Mouse (Mus musculus): ENCODE measurements around the gene Sp3.
"Not testable (repeated sequence)": the region's sequence is repeated elsewhere in the genome, so short reads cannot be mapped to it uniquely, and the experiment has no call there.

Gene Sp3

DNA sequence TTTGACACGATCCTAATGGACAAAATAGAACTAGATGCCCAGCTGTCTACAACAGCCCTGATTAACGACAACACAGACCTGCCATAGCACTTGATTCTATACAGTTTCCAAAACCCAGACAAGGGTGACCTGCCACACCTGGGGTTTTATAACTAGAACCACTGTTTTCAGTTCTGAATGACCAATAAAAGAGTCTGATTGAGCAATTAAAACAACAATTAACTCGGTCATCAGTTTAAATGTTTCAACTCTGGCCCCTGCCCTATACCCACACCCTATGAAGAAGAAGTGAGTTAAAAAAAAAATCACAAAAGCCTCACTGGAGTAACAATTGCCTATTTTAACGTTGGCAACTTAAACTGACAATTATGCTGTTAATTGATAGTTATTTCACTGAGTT, 64.1 kb downstream of the Sp3 start:
- no peak for DNase-seq (ENCODE audit: low read depth)

DNA sequence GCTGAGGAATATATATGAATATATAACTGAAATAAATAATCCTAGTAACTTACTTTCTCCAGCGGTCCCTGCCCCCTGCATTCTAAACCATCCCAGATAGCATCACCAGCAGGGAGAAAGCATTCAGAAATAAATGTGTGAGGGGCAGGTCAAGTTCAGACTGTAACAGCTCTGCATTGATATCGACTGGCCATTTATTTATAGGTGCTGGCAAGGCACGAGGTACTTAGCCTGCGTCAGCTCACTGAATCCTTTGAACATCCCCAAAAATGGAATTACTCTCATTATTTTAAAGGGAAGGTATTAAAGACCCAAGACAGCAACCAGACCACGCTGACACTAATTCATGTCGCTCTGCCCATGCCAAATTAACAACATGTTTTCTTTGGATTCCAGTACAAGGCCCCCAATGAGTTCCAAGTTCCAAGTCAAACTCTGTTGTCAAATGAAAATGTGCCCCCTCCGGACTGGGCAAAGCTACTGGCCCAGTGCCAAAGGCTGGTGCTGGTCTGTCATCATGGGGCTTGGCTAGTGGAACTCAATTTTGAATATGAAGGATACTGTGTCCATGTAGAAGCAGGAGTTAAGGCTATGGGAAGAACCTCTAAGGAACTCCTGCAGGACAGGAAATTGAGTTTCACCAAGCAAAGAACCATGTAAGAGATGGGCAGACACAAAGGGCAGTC, 64.9 kb downstream of the Sp3 start:
- no peak for DNase-seq (ENCODE audit: low read depth)

DNA sequence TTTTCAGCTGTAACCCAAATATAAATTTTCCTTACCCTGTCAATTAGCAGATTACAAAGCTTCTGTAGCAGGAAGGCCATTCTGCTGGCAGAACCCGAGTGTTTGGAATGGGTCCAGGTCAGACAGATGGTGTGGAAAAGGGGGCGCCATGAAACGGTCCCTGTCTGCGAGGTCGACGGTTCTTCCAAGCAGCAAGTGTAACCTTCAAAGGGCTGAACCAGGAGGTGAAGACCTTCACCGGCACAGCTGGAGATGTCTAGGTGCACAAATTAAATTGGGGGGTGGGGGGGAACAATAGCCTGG, 66.8 kb downstream of the Sp3 start:
- no peak for DNase-seq (ENCODE audit: low read depth)

DNA sequence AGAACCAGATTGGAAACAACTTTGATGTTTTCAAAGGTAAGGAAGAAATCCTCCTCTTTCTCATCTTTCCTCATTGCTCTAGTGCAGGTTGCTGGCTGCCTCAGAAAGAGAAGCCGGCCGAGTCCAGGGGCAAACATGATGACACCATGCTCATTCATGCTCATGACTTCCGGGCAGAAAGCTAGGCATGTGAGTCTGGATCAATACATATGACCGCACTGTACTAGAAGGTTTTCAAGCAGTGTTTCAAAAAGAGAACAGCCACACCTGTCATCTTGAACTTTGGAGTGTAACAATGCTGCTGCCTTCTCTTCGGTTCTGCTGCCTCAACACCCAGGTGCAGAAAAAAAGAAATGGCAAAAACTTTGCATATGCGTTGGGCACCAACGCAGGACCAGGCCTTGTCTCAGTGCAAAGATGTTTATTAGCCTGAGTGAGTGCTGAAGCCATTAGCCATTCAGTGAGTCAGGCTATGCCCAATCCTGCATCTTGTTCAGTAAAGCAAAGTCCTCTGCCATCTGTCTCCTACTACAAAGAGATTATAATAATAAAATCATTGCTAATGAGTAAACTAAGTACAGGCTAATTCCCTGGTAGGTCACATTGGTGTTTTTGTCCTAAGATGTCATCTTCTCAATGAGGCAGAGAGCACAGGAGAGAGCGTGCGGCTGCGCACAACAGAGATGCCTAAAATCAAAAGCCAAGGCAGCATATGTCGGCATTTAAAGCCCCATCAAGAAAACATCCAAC, 67.4 kb downstream of the Sp3 start:
- no peak for DNase-seq (ENCODE audit: low read depth)

DNA sequence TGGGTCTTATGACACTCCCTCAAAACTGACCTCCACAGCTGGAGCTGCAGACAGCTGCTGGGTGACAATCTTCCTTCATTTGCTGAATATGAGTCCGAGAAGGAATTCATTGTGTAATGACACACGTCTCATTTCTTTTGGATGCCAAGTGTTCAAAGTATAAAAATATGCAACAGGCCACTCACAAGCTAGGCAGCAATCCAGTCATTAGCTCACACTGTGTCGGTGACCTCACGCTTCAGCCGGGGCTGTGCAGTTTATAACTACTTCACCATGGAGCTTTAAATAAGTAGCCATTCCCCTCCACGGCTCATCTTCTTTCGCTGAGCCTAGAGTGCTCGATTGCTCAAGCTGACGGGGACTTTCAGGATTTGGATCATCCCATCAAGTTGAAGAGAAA, 68.7 kb downstream of the Sp3 start:
- no peak for DNase-seq (ENCODE audit: low read depth)

DNA sequence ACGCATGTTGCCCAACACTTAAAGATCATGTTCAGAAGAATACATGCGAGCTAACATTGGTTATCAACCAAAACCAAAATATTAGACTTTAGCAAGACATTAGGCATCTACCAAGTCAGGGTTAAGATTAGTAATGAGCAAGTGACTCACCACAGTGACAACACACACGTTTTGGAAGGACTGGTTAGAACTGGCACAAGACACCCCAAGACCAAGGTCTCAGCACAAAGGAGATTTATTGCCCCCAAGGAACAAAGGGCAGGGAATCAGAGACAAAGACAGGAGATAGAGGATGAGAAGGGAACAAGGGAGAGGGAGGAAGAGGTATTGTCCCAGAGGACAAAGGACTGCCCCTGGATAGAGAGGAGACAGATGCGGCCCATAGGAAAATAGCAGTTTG, 71.2 kb downstream of the Sp3 start:
- DNase-seq (ENCODE audit: low read depth), result no peak

DNA sequence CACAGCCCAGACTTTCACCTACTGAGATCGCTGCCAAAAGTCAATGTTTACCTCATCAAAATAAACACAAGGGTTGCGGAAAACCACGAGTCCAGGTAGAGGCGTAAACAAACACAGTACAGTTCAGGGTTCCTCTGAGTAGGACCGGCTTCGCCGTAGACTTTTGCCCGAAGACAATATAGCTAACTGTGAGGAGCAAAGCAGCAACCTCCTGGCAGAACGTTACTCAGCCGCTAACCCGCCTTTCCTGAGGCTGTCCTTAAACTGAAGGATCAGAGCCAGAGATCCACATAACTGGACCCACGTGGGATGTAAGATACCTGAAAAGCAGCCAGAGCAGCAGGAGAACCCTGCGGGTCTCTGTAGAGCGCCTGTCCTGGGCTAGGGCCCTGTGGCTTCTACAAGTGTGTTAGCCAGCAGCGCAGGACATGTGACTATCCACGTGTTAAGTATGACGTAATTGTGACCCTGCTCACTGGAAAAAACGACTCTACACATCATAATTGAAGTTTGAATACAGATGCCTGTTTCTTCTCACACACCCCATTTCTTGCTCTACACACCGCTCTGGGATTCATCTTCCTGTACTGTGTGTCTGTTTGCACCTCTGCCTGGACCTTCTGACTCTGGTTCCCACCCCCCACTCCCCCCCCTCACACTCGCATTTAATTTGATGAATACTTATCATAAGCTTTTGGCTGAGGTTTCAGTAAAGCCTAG, 71.9 kb downstream of the Sp3 start:
- no peak for DNase-seq (ENCODE audit: low read depth)

DNA sequence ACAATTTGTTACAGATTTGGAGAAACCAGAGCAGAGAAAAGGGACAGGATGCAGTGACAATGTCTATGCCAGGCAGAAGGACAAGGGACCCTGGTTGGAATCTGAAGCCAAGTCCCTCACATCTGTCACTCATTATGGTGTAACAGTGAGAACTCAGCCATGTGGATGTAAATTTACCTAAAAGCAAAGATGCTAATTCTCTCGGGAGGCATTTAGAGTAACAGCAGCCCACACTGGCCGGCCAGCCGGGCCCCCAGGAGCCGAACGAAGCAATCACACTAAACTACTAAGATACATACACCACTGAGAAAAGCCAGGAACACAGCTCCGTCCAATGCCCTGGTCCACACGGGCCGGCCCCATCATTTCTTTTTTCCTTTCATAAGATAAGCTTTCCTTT, 73.5 kb downstream of the Sp3 start:
- no peak for DNase-seq (ENCODE audit: low read depth)

DNA sequence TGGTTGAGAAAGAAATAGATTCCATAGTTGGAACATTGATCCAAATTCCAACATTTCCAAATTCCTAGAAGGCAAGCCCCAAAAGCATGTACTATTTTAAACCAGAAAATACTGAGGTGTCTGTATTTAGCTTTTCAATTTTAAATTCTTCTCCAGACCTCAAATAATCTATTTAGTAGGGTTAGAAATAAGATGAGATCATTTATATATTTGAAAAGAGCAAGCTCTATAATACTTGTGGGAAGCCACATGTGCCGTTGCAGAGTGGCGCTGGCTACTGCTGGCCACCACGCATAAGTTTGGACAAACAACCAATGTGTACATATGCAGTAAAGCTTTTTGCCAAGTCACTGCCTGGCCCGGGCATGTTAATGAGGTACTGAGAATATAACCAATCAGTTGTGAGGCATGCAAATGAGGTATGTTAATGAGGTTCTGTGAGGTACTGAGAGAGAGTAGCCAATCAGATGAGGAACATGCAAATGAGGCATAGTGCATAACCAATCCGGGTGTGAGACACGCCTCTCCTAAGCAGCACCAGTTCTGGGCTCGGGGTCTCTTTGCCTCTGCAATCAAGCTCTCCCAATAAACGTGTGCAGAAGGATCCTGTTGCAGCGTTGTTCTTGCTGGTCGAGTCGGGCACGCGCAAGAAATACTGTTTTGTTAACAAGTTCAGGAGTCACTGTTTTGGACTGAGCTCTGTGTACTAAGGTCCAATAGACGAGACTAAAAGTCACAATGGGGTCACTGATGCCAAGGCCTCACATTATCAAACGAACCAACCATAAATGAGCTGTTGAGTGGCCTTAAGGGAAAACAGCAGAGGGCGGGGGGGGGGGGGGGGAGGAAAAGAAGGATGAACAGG, 77.2 kb downstream of the Sp3 start:
- DNase-seq (ENCODE audit: low read depth), result not testable (repeated sequence)

DNA sequence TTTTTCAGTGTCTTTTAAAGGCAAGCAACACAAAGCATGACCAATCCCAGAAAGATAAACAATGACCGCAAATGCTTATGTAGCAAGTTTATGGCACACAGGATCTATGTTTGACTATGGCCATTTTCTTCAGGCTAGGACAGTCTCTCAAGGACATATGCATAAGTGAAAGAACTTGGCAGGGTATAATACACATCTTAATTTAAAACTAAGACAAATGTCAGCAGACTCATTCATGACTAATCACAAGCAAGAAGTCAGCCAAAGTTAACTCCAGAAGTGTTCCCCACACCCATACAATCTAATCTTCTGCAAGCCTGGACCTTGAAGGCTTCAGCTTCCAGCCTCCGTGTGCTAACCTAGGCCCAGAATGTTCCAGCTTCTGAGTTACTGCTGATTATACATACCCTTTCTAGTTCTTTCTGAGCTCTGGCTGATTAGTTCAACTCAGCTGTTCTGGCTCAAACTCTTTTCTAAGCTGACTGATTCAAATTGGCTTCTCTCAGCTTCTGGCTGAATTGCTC, 81.4 kb downstream of the Sp3 start:
- no peak for DNase-seq (ENCODE audit: low read depth)

DNA sequence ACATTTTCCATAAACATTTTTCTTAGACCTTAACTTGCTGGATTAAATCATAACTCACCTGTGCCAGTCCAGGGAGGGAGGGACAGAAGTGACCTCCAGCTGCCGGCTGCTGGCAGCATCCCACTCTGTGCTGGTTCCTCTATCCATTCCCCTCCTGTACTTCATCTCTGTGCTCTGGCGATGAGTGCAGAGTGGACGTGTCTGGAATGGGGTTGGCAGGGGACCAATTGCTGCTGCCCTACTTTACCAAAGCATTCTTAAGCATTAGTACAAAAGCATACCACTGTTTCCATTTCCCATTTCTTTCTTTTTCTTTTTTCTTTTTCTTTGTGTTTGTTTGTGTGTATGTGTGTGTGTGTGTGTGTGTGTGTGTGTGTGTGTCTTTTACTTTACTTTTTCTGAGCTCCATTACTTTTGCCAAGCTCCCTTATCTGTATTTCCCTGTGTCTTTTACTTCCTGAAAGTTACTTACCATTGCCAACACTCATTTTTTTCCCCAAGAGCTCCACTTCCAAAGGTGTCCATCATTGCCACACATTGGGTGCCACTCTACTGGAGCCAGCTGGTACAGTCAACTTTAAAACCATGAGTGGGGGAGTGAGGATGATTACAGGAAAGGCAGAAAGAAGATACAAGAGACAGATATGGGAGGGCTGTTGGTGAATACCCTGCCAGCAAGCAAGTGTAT, 82.0 kb downstream of the Sp3 start:
- no peak for DNase-seq (ENCODE audit: low read depth)

DNA sequence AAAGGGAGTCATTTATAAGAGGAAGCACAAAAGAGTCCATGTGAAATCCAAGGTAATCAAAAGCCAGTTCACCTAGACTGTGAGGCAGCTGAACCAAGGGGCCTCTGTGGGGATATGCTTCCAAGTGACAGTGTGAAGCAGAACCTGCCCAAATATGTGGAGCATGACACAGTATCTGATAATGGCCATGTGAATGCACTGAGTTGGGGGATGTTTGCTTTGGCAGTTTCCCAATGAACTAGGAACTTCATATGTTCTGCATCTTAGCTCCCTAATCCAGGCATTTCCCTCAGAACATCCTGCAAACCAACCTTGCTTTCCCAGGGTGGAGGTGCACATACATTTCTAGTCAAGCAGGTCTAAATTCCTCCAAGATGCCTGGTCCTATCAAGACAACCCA, 90.4 kb downstream of the Sp3 start:
- DNase-seq (ENCODE audit: low read depth), result no peak
